Mouse (Mus musculus): ENCODE measurements around the gene Sh3tc1.
A peak's percentile ranks its signal among the peaks of the same experiment; 100 is the strongest.

Sh3tc1 gene

GRCm38 (mm10) chr5:35685079-35685478 is 54.7 kb downstream of the Sh3tc1 start:
- no peak for DNase-seq (ENCODE audit: low spot score in 2 of 2)

DNA sequence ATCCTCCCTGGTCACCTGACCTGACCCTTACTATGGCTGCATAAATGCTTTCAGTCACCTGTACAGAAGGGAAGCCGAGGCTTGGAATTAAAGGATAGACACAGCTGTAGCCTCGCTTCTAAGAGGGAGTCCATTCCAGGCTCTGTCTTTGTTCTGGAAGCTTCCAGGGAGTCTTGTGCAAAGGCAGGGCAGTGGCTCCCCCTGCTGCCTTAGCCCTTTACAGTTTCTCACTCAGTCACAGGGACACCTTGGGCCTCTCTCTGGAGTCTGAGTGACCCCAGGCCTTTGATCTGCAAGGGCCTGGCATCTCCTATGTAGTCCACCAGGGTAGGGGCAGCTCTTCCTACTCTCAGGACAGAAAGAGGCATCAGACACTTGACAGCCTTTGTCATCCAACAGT is 58.8 kb downstream of the Sh3tc1 start:
- DNase-seq (ENCODE audit: low spot score in 2 of 2): peak in 1 of 2 experiments; percentile 45

GRCm38 (mm10) chr5:35679256-35680155 is 60.3 kb downstream of the Sh3tc1 start, which contains the start of gene Htra3:
TSS of gene Htra3 (minus strand) at chr5:35679782.
- DNase-seq (ENCODE audit: low spot score in 2 of 2): no peak

- no peak for DNase-seq (ENCODE audit: low spot score in 2 of 2)
Observed at GRCm38 (mm10) chr5:35676964-35677363, 62.8 kb downstream of the Sh3tc1 start.

DNA sequence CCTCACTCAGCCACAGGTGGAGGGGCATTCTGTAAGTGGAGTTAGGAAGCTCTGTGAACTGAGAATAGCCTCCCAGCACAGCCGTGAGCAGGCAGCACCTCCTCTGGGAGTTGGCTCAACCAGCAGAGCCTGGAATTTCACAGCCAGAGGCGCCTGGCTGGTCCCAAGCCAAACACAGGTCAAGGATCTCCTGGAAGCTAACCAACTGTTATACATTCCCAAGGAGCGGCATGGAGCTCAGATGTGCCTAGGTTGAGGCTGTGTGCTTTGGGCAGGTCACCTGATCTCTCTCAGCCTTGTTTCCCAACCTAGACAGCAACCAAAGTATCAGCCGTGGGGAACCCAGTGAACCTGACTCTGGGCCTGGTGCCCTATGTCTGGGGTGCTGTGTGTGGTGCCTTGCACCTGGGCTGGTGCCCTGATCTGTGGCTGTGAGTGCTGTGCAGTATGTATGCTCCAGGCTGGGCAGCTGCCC is 65.7 kb downstream of the Sh3tc1 start:
- no peak for DNase-seq (ENCODE audit: low spot score in 2 of 2)

DNA sequence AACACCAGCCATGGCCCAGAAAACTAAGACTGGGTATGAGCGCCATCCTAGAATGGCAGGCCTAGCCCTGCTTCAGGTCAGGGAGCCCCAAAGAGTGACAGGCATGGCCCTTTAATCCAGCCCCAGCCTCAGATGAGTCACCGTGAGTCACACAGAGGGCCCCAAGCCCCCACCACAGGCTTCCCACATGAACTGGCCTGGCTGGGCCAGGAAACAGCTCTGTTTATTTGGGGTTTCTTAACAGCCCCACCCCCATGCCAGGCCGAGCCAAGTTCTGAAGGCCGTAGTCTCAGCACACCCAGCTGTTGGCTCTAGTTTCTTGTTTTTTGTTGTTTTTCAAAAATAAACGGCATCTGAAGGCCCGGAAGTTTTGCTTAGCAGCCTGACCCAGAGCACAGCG is 66.7 kb downstream of the Sh3tc1 start:
- peak; percentile 48 to 77 for DNase-seq (ENCODE audit: low spot score in 2 of 2)

DNA sequence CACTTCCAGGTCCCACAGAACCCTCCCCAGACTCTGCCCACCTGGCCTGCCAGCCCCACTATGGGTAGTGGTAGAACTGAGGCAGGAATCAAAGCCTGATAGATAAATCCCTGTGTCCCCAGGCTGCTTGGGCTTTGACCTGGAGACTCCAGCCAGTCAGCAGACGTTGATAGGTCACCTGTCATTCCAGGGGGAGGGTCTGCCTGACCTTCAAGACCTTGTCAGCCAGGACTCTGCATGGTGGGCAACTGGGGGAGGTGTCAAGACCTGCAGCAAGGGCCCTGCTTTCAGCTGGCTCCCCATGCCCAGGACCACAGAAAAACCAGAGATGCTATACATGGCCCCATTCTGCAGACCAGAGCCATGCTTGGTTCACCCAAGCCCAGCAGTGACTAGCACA is 67.2 kb downstream of the Sh3tc1 start:
- no peak for DNase-seq (ENCODE audit: low spot score in 2 of 2)

DNA sequence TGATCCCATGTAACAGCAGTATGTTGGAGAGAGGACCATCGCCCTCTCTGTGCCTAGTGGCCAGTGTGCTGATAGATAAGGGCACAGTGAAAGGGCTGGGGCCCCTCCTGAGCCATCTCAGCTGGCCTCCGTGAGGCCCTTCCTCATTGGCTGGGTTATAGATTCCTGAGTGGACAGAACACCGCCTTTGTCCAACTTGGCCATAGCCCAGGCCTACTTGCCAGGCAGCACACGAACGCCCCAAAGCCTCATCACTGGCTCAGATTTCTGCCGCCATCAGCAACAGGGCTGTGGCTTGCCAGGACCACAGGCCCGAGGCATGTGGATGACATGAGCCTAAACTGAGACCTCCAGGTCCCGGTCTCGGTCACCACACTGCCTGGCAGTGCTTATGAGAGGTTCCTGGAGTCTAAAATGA is 68.3 kb downstream of the Sh3tc1 start:
- DNase-seq (ENCODE audit: low spot score in 2 of 2): peak; percentile 52 to 66

DNA sequence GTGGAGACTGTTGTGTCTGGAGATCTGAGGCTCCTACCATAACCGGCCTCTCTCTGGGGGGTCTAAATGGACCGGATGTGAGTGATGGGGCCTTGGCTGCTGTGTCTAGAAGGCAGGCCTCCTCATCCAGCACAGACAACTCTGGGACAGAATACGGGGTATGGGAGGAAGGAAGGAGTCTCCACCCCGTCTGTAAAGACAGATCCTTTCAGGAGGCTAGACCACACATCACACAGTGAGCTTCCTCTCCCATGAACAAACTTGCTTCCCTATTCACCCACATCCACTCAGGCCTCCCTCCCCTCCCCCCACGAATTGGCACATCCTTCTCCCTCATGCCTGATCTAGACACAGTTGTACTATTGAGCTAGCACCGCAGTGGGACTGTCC is 69.4 kb downstream of the Sh3tc1 start:
- DNase-seq (ENCODE audit: low spot score in 2 of 2): peak; percentile 38 to 66

- no peak for DNase-seq (ENCODE audit: low spot score in 2 of 2)
Observed at GRCm38 (mm10) chr5:35669747-35670411, 69.9 kb downstream of the Sh3tc1 start.

GRCm38 (mm10) chr5:35666152-35666551 is 73.6 kb downstream of the Sh3tc1 start:
- no peak for DNase-seq (ENCODE audit: low spot score in 2 of 2)

DNA sequence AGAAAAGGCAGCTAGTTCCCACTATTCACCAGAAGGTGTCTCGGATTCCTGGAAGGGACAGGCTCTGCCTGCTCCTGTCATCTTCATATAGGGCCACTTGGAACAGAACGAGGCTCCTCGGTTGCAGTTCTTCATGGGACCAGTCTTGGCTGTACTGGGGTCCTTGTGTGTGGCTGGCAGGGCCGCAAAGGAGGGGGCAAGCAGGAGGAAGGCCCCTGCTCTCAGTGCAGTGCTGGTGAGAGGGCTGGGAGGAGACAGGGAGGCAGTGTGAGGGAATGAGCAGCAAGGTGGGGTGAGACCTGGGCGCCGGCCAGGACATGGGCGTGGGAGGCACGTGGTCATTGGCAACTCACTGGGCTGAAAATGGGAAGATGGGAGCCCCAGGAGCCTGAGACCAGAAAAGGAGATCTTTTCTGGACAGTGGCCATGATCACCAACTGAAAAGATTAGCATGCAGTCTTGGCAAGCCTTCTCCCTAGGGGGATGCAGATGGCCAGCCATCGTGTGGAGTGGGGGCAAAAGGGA is 77.7 kb downstream of the Sh3tc1 start:
- DNase-seq (ENCODE audit: low spot score in 2 of 2): no peak

GRCm38 (mm10) chr5:35661210-35661609 is 78.6 kb downstream of the Sh3tc1 start:
- DNase-seq (ENCODE audit: low spot score in 2 of 2): no peak

- DNase-seq (ENCODE audit: low spot score in 2 of 2): no peak
Observed at GRCm38 (mm10) chr5:35659503-35659902, 80.3 kb downstream of the Sh3tc1 start.

DNA sequence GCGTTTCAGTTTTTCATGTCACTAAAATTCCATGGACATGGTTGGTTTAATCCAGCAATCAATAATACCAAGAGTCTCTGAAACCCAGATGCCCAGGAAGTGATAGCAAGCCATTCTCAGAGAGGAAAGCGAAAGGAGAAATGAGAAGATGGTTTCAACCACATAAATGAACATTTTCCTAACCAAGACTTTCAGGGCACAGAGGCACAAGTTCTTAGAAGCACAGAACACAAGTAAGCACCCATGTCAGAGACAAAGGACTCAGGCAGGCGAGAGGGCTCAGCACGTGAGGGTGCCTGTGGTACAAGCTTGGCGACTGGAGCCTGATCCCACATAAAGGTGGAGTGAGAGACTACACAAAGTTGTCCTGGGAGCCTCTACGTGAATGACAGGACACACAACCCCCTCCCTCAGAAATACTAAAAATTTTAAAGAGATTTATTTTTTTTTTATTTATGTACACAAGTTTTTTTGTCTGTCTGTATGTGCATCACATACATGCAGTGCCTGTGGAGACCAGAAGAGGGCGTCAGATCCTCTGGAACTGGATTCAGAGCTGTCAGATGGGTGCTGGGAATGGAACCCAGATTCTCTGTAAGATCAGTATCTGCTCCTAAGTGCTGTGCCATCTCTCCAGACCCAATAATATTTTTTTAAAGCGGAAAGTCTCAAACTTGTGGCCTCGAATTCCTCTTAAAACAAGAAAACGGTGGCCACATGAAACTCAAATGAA is 83.9 kb downstream of the Sh3tc1 start:
- DNase-seq (ENCODE audit: low spot score in 2 of 2): no peak

- no peak for DNase-seq (ENCODE audit: low spot score in 2 of 2)
Observed at GRCm38 (mm10) chr5:35653743-35654395, 85.9 kb downstream of the Sh3tc1 start.

DNA sequence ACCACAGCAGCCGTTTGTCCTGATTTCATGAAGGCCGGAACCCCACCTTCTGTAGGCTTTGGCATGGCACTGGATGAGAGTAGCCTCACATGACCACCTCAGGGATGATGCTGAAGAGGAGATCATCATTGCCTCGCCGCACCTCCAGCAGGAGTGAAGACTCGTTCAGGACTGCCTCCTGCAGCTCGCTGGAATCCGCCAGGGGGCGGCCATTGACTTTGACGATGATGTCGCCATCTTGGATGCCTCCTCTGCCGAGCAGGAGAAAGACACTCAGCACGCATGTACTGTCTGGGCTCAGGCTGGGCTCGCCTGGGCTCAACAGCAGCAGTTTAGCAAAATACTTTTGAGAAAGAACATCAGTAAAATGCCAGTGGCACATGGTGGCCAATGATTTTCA is 86.9 kb downstream of the Sh3tc1 start:
- DNase-seq (ENCODE audit: low spot score in 2 of 2): no peak

DNA sequence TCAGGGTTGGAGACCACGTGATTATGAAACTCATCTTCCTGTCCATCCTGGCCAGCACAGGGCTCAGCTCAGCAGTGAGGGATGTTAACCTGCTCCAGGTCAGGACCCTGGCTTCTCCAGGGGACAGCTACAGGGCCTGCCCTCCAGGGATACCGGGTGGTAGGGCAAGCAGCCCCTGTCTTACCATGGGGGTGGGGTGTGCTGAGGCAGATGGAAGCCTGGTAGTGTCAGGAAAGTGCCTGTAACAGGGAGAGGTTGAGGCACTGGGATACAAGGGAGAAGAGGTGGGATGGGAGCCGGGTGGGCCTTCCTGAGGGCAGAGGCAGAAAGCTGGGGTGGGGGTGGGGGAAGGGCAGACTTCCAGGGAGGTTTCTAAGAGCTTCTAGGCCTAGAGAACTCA is 87.5 kb downstream of the Sh3tc1 start:
- DNase-seq (ENCODE audit: low spot score in 2 of 2): no peak

- DNase-seq (ENCODE audit: low spot score in 2 of 2): no peak
Observed at GRCm38 (mm10) chr5:35648230-35648629, 91.6 kb downstream of the Sh3tc1 start.

DNA sequence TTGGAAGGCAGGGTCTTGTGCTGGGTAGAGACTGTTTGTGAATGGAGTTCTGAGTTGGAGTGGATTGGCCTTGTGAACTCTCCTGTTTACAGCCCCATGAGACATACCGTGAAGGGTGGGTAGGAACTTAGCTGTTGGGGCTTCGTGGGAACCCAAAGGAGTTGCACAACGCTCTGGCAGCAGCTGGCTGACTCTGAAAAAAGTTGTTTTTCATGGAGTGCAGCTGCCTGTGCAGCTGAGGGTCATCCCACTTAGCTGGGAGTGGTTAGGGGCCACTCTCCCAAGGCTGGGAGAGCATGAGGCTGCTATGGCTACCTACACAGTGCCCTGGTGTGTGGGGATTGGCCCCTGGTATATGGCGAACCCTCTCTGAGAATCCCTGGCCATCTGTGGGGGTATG is 92.2 kb downstream of the Sh3tc1 start:
- no peak for DNase-seq (ENCODE audit: low spot score in 2 of 2)

Data from frontal cortex, postnatal 10 days (tissue).